Mouse (Mus musculus) heart, embryonic 10.5 days (tissue): Measurements from ENCODE around the gene Jsrp1. TPM values are rescaled to one million over a fixed set of nuclear protein-coding genes. Genes with fewer than 3 reads are reported as not detected.

Source experiments
- DNase-seq: peaks from one replicate; pipeline ENCODE4 v3.0.0-alpha.2; 2017; ENCODE audit warnings: low spot score
- H3K27ac ChIP-seq: fragments of 300-500 bp; sonication (generic); 2 replicates; pipeline ENCODE4 v1.5.1; 2016; ENCODE audit warnings: mild to moderate bottlenecking
- H3K27me3 ChIP-seq: fragments of 300-500 bp; sonication (generic); 2 replicates; pipeline ENCODE4 v1.6.1; 2016; ENCODE audit warnings: mild to moderate bottlenecking; ENCODE audit not compliant: poor library complexity, insufficient read depth, severe bottlenecking
- H3K36me3 ChIP-seq: fragments of 300-500 bp; sonication (generic); 2 replicates; pipeline ENCODE4 v1.6.1; 2016; ENCODE audit warnings: mild to moderate bottlenecking, moderate library complexity
- H3K4me1 ChIP-seq: fragments of 300-500 bp; sonication (generic); 2 replicates; pipeline ENCODE4 v1.6.1; 2016; ENCODE audit warnings: mild to moderate bottlenecking
- H3K4me3 ChIP-seq: fragments of 300-500 bp; sonication (generic); 2 replicates; pipeline ENCODE4 v1.5.1; 2016; ENCODE audit warnings: mild to moderate bottlenecking, moderate library complexity
- H3K9me3 ChIP-seq: fragments of 300-500 bp; sonication (generic); 2 replicates; pipeline ENCODE4 v1.6.1; 2016; ENCODE audit warnings: mild to moderate bottlenecking, moderate library complexity
- WGBS: fragments of 180-500 bp; shearing (Covaris S2); methylation state at CpG from one replicate; pipeline ENCODE4 v1.1.7; 2016; 5-methylcytosine and 5-hydroxymethylcytosine counted together
- microRNA counts: library from miRNA; unstranded; fragments of <30 nt; microRNA quantifications from one replicate; lab custom pipeline; 2017
- microRNA-seq: library from miRNA; unstranded; fragments of <30 nt; microRNA quantifications from one replicate; pipeline ENCODE4, GENCODE M21; 2017
- polyA plus RNA-seq: library from polyadenylated mRNA; unstranded; fragments of >200 nt; fragmentation: Nextera tagmentation; extraction: Ambion mirVana; gene quantifications from 2 replicates; pipeline ENCODE4 v1.2.1, GENCODE M21; 2016

Jsrp1 gene
- polyA plus RNA-seq, 1 experiment from 2014 or later = 8.8 TPM

- peaks cover 95% of the 10 kb centered on the region for H3K36me3 ChIP-seq
- H3K4me3 ChIP-seq = peak overlapping the region; percentile 20; the same call in 1 of the 2 replicates
- H3K9me3 ChIP-seq = no peaks in the 10 kb centered on the region
- peak overlapping the region; percentile 86 for H3K27ac ChIP-seq
- peaks cover 41% of the 10 kb centered on the region for H3K4me1 ChIP-seq
- DNase-seq = peak; percentile 96
- H3K27me3 ChIP-seq = no peaks in the 10 kb centered on the region
- WGBS = 7% methylated on average over 2 of the region's 2 CpGs
These were observed 38.7 kb downstream of the Jsrp1 start for GRCm38 (mm10) chr10:80774549-80774948.

- H3K9me3 ChIP-seq = no peaks in the 10 kb centered on the region
- no peak for DNase-seq
- H3K4me1 ChIP-seq = peaks cover 41% of the 10 kb centered on the region
- 61% methylated on average over 5 of the region's 5 CpGs for WGBS
- H3K4me3 ChIP-seq = peak overlapping the region; percentile 20
- peak overlapping the region; percentile 86 for H3K27ac ChIP-seq
- H3K36me3 ChIP-seq = peaks cover 93% of the 10 kb centered on the region
- no peaks in the 10 kb centered on the region for H3K27me3 ChIP-seq
These were observed 39.5 kb downstream of the Jsrp1 start for GRCm38 (mm10) chr10:80773816-80774215.

GRCm38 (mm10) chr10:80768365-80768764 lies 44.9 kb downstream of the Jsrp1 start:
- Histone ChIP-seq H3K27ac (no peak overlapping the region), H3K9me3 (no peaks in the 10 kb centered on the region), H3K36me3 (peaks cover 86% of the 10 kb centered on the region), H3K4me1 (peaks cover 39% of the 10 kb centered on the region), H3K4me3 (no peak overlapping the region), H3K27me3 (no peaks in the 10 kb centered on the region)
- 84% methylated on average over 6 of the region's 6 CpGs for WGBS
- no peak for DNase-seq

GRCm38 (mm10) chr10:80766161-80766815 lies 47.0 kb downstream of the Jsrp1 start:
- Histone ChIP-seq H3K27me3 (no peaks in the 10 kb centered on the region), H3K36me3 (peaks cover 70% of the 10 kb centered on the region), H3K4me3 (no peak overlapping the region), H3K4me1 (peaks cover 45% of the 10 kb centered on the region), H3K27ac (no peak overlapping the region), H3K9me3 (no peaks in the 10 kb centered on the region)
- 75% methylated on average over 10 of the region's 10 CpGs for WGBS
- DNase-seq = no peak

- peaks cover 50% of the 10 kb centered on the region for H3K4me1 ChIP-seq
- H3K27me3 ChIP-seq = no peaks in the 10 kb centered on the region
- 73% methylated on average over 2 of the region's 2 CpGs for WGBS
- H3K9me3 ChIP-seq = no peaks in the 10 kb centered on the region
- DNase-seq = no peak
- no peak overlapping the region for H3K27ac ChIP-seq
- H3K4me3 ChIP-seq = no peak overlapping the region
- H3K36me3 ChIP-seq = peaks cover 64% of the 10 kb centered on the region
These were observed 47.6 kb downstream of the Jsrp1 start for GRCm38 (mm10) chr10:80765746-80766145.

GRCm38 (mm10) chr10:80763502-80763901 lies 49.8 kb downstream of the Jsrp1 start:
- Histone ChIP-seq H3K27me3 (no peaks in the 10 kb centered on the region), H3K4me3 (no peak overlapping the region), H3K27ac (no peak overlapping the region), H3K9me3 (no peaks in the 10 kb centered on the region), H3K4me1 (peaks cover 73% of the 10 kb centered on the region), H3K36me3 (peaks cover 46% of the 10 kb centered on the region)
- no peak for DNase-seq
- 94% methylated on average over 2 of the region's 2 CpGs for WGBS

GRCm38 (mm10) chr10:80761821-80762220 lies 51.5 kb downstream of the Jsrp1 start:
- WGBS = 74% methylated on average over 3 of the region's 3 CpGs
- H3K4me1 ChIP-seq = peaks cover 89% of the 10 kb centered on the region
- DNase-seq = no peak
- H3K36me3 ChIP-seq = peaks cover 31% of the 10 kb centered on the region
- H3K9me3 ChIP-seq = no peaks in the 10 kb centered on the region
- no peak overlapping the region for H3K4me3 ChIP-seq
- H3K27ac ChIP-seq = no peak overlapping the region
- no peaks in the 10 kb centered on the region for H3K27me3 ChIP-seq

- 83% methylated on average over 4 of the region's 4 CpGs for WGBS
- peaks cover 89% of the 10 kb centered on the region for H3K4me1 ChIP-seq
- H3K27ac ChIP-seq = peak overlapping the region; percentile 24
- peaks cover 21% of the 10 kb centered on the region for H3K36me3 ChIP-seq
- DNase-seq = no peak
- H3K27me3 ChIP-seq = no peaks in the 10 kb centered on the region
- no peaks in the 10 kb centered on the region for H3K9me3 ChIP-seq
- H3K4me3 ChIP-seq = no peak overlapping the region; the same call in 1 of the 2 replicates
These were observed 52.4 kb downstream of the Jsrp1 start for GRCm38 (mm10) chr10:80760596-80761524.

- Histone ChIP-seq H3K36me3 (peaks cover 4% of the 10 kb centered on the region; the same call in 1 of the 2 replicates), H3K9me3 (no peaks in the 10 kb centered on the region), H3K27ac (peak overlapping the region; percentile 56; the same call in 1 of the 2 replicates), H3K4me3 (no peak overlapping the region), H3K27me3 (no peaks in the 10 kb centered on the region), H3K4me1 (peaks cover 81% of the 10 kb centered on the region)
- WGBS = 73% methylated on average over 7 of the region's 7 CpGs
- no peak for DNase-seq
These were observed 54.6 kb downstream of the Jsrp1 start for GRCm38 (mm10) chr10:80758651-80759050.

MicroRNAs within 50 kb of the gene (microRNA counts, 519-probe panel; counts per million panel counts)
- microRNA mmu-miR-1982 (lab: Ali Mortazavi, UCI) = not detected

Small RNA genes lying within 50 kb of the gene (microRNA-seq; reads per million reads assigned to microRNA genes)
- gene Mir1982 = 3.0 reads per million, percentile 5 among the genes with 10 or more reads in this experiment

Other genes with a start within 250 kb of the Jsrp1 start
- gene Klf16, start 236.2 kb downstream of the Jsrp1 start, polyA plus RNA-seq = 7.9 and 8.1 TPM in 2 replicates
- gene Abhd17a, start 223.2 kb downstream of the Jsrp1 start, polyA plus RNA-seq = 94.1 and 120 TPM in 2 replicates
- 97.4 and 97.9 TPM in 2 replicates for gene Scamp4, start 210.6 kb downstream of the Jsrp1 start, polyA plus RNA-seq
- 5.8 and 9.3 TPM in 2 replicates for gene Adat3, start 210.6 kb downstream of the Jsrp1 start, polyA plus RNA-seq
- gene Gm49322, start 207.5 kb downstream of the Jsrp1 start, polyA plus RNA-seq = 3.1 and 3.5 TPM in 2 replicates
- 110 and 150 TPM in 2 replicates for gene Csnk1g2, start 190.7 kb downstream of the Jsrp1 start, polyA plus RNA-seq
- 59.0 and 69.9 TPM in 2 replicates for gene Btbd2, start 156.4 kb downstream of the Jsrp1 start, polyA plus RNA-seq
- gene Mknk2, start 135.4 kb downstream of the Jsrp1 start, polyA plus RNA-seq = 90.8 and 92.0 TPM in 2 replicates
- 54.8 and 56.8 TPM in 2 replicates for gene Mob3a, start 111.5 kb downstream of the Jsrp1 start, polyA plus RNA-seq
- gene Izumo4, start 111.3 kb downstream of the Jsrp1 start, polyA plus RNA-seq = 12.8 and 14.4 TPM in 2 replicates
- 53.1 and 60.4 TPM in 2 replicates for gene Ap3d1, start 71.2 kb downstream of the Jsrp1 start, polyA plus RNA-seq
- gene Dot1l, start 58.3 kb downstream of the Jsrp1 start, polyA plus RNA-seq = 25.6 and 26.1 TPM in 2 replicates
- gene Sf3a2, start 15.3 kb downstream of the Jsrp1 start, polyA plus RNA-seq = 70.6 and 84.1 TPM in 2 replicates
- 116 and 151 TPM in 2 replicates for gene Plekhj1, start 14.9 kb downstream of the Jsrp1 start, polyA plus RNA-seq
- gene Amh, start 8.3 kb downstream of the Jsrp1 start, polyA plus RNA-seq = not detected in 2 replicates
- 2,064 and 2,176 TPM in 2 replicates for gene Oaz1, start 13.2 kb upstream of the Jsrp1 start, polyA plus RNA-seq
- 0.14 and 0.43 TPM in 2 replicates for gene Lingo3, start 30.5 kb upstream of the Jsrp1 start, polyA plus RNA-seq
- 200 and 266 TPM in 2 replicates for gene Lsm7, start 41.7 kb upstream of the Jsrp1 start, polyA plus RNA-seq
- 32.1 and 34.6 TPM in 2 replicates for gene Sppl2b, start 41.8 kb upstream of the Jsrp1 start, polyA plus RNA-seq
- not detected in 2 replicates for gene Tmprss9, start 58.4 kb upstream of the Jsrp1 start, polyA plus RNA-seq
- gene Timm13, start 87.5 kb upstream of the Jsrp1 start, polyA plus RNA-seq = 348 and 363 TPM in 2 replicates
- gene Lmnb2, start 104.7 kb upstream of the Jsrp1 start, polyA plus RNA-seq = 39.7 and 47.3 TPM in 2 replicates
- gene Gadd45b, start 116.6 kb upstream of the Jsrp1 start, polyA plus RNA-seq = 17.1 and 20.1 TPM in 2 replicates
- 1.5 and 2.1 TPM in 2 replicates for gene Gng7, start 201.4 kb upstream of the Jsrp1 start, polyA plus RNA-seq
- 0.08 and 0.11 TPM in 2 replicates for gene Diras1, start 212.2 kb upstream of the Jsrp1 start, polyA plus RNA-seq
- gene Slc39a3, start 223.9 kb upstream of the Jsrp1 start, polyA plus RNA-seq = 8.9 and 10.7 TPM in 2 replicates
- 197 and 226 TPM in 2 replicates for gene Sgta, start 246.7 kb upstream of the Jsrp1 start, polyA plus RNA-seq